Mouse (Mus musculus) heart, postnatal 10 days (tissue): ENCODE results near the gene Gp1ba. TPM values are rescaled to one million over a fixed set of nuclear protein-coding genes. Genes with fewer than 3 reads are reported as not detected.

ENCODE experiments used
- DNase-seq, 2 experiments: peaks; one replicate each; pipeline ENCODE4 v3.0.0; 2021
- intact Hi-C: fragments of 180-260 bp; cut with DNase I; formaldehyde crosslinking; loops from one replicate; pipeline ENCODE4 v1.15.1; 2025
- total RNA-seq, 2 experiments: library from RNA; stranded (reverse); gene quantifications; 2 replicates each; pipeline ENCODE4 v1.2.3; 2021

Gene Gp1ba
- total RNA-seq, 2 experiments from 2014 or later: 0.17 to 0.43 TPM

GRCm38 (mm10) chr11:70689578-70689977 lies 50.7 kb downstream of the Gp1ba start:
- intact Hi-C loops: no loop called here
- DNase-seq: no peak

Other genes starting within 250 kb of the Gp1ba start
- 10 to 100 TPM; 22.3 to 26.1 TPM for gene Pelp1, start 229.1 kb upstream of the Gp1ba start, total RNA-seq
- 10 to 100 TPM; 13.0 to 15.1 TPM for gene Arrb2, start 206.5 kb upstream of the Gp1ba start, total RNA-seq
- gene Med11, start 187.2 kb upstream of the Gp1ba start, total RNA-seq: 10 to 100 TPM in 1 of 2 experiments, 1 to 10 TPM in 1; 8.2 to 13.4 TPM
- 1 to 10 TPM; 1.4 to 2.1 TPM for gene Zmynd15, start 179.7 kb upstream of the Gp1ba start, total RNA-seq
- 1 to 10 TPM; 7.2 to 7.7 TPM for gene Cxcl16, start 179.1 kb upstream of the Gp1ba start, total RNA-seq
- gene Tm4sf5, start 133.9 kb upstream of the Gp1ba start, total RNA-seq: 1 to 10 TPM in 1 of 2 experiments, under 1 TPM in 1; 0.89 to 1.4 TPM
- gene Vmo1, start 124.5 kb upstream of the Gp1ba start, total RNA-seq: not detected
- gene Gltpd2, start 119.9 kb upstream of the Gp1ba start, total RNA-seq: not detected
- gene Psmb6, start 113.8 kb upstream of the Gp1ba start, total RNA-seq: 100 to 1,000 TPM; 264 to 266 TPM
- gene Gm40193, start 106.2 kb upstream of the Gp1ba start, total RNA-seq: not detected
- 10 to 100 TPM in 1 of 2 experiments, 1 to 10 TPM in 1; 8.9 to 10.8 TPM for gene Pld2, start 99.1 kb upstream of the Gp1ba start, total RNA-seq
- gene Mink1, start 76.2 kb upstream of the Gp1ba start, total RNA-seq: 10 to 100 TPM; 40.4 to 43.3 TPM
- gene 4930544D05Rik, start 23.3 kb upstream of the Gp1ba start, total RNA-seq: not detected
- gene Chrne, start 19.9 kb upstream of the Gp1ba start, total RNA-seq: not detected
- 10 to 100 TPM; 50.2 to 50.4 TPM for gene Rnf167, start 8.1 kb downstream of the Gp1ba start, total RNA-seq
- 100 to 1,000 TPM; 378 to 381 TPM for gene Slc25a11, start 8.4 kb downstream of the Gp1ba start, total RNA-seq
- 100 to 1,000 TPM; 456 to 499 TPM for gene Pfn1, start 15.5 kb downstream of the Gp1ba start, total RNA-seq
- gene Eno3, start 18.1 kb downstream of the Gp1ba start, total RNA-seq: 1,000 to 10,000 TPM; 1,599 to 1,711 TPM
- gene Spag7, start 30.3 kb downstream of the Gp1ba start, total RNA-seq: 10 to 100 TPM; 86.0 to 88.2 TPM
- gene Camta2, start 49.0 kb downstream of the Gp1ba start, total RNA-seq: 10 to 100 TPM; 31.2 to 32.8 TPM
- gene Inca1, start 61.0 kb downstream of the Gp1ba start, total RNA-seq: 1 to 10 TPM; 2.6 to 3.0 TPM
- gene Kif1c, start 61.4 kb downstream of the Gp1ba start, total RNA-seq: 100 to 1,000 TPM; 279 to 286 TPM
- 10 to 100 TPM; 10.6 to 11.2 TPM for gene Zfp3, start 125.1 kb downstream of the Gp1ba start, total RNA-seq
- gene Scimp, start 173.5 kb downstream of the Gp1ba start, total RNA-seq: not detected
- gene Rabep1, start 205.7 kb downstream of the Gp1ba start, total RNA-seq: 10 to 100 TPM; 32.3 to 38.4 TPM